Mouse (Mus musculus) embryonic facial prominence, embryonic 14.5 days (tissue): ENCODE results near the gene Snx3. TPM values are rescaled to one million over a fixed set of nuclear protein-coding genes. Genes with fewer than 3 reads are reported as not detected.

Source experiments
- ATAC-seq: fragments of 200-750 bp; cut with Nextera tagmentation; 2 replicates; pipeline ENCODE4 v1.8.0; 2017; ENCODE audit warnings: low read depth, moderate number of reproducible peaks, moderate TSS enrichment
- DNase-seq: peaks from one replicate; pipeline ENCODE4 v3.0.0-alpha.2; 2015; ENCODE audit warnings: low spot score
- H3K27ac ChIP-seq: fragments of 300-500 bp; sonication (generic); replicated peaks from 2 replicates; pipeline ENCODE4 v1.5.1; 2014; ENCODE audit warnings: low read depth, mild to moderate bottlenecking, low read length, moderate library complexity
- H3K27me3 ChIP-seq: fragments of 300-500 bp; sonication (generic); replicated peaks from 2 replicates; pipeline ENCODE4 v1.6.1; 2014; ENCODE audit warnings: low read length; ENCODE audit not compliant: control insufficient read depth, insufficient read depth
- H3K36me3 ChIP-seq: fragments of 300-500 bp; sonication (generic); 2 replicates; pipeline ENCODE4 v1.6.1; 2014; ENCODE audit warnings: low read length, mixed read lengths; ENCODE audit not compliant: control insufficient read depth, insufficient read depth
- H3K4me1 ChIP-seq: fragments of 300-500 bp; sonication (generic); 2 replicates; pipeline ENCODE4 v1.6.1; 2014; ENCODE audit warnings: antibody characterized with exemption, low read length; ENCODE audit not compliant: control insufficient read depth, insufficient read depth
- H3K4me2 ChIP-seq: fragments of 300-500 bp; sonication (generic); 2 replicates; pipeline ENCODE4 v1.6.1; 2014; ENCODE audit warnings: low read depth, mild to moderate bottlenecking, low read length, moderate library complexity, mixed read lengths
- H3K4me3 ChIP-seq: fragments of 300-500 bp; sonication (generic); 2 replicates; pipeline ENCODE4 v1.5.1; 2014; ENCODE audit warnings: low read depth, mild to moderate bottlenecking, low read length
- H3K9ac ChIP-seq: fragments of 300-500 bp; sonication (generic); 2 replicates; pipeline ENCODE4 v1.6.1; 2014; ENCODE audit warnings: low read depth, mild to moderate bottlenecking, low read length, moderate library complexity, mixed read lengths
- H3K9me3 ChIP-seq: fragments of 300-500 bp; sonication (generic); 2 replicates; pipeline ENCODE4 v1.6.1; 2016; ENCODE audit warnings: low read length; ENCODE audit not compliant: control insufficient read depth
- WGBS: fragments of 180-500 bp; shearing (Covaris S2); extraction: QIAGEN DNeasy Blood & Tissue Kit; methylation state at CpG from one replicate; pipeline ENCODE4 v1.1.7; 2014; 5-methylcytosine and 5-hydroxymethylcytosine counted together
- polyA plus RNA-seq: library from polyadenylated mRNA; unstranded; fragments of >200 nt; fragmentation: Nextera tagmentation; extraction: Ambion mirVana; gene quantifications from 2 replicates; pipeline ENCODE4 v1.2.1, GENCODE M21; 2014

The Snx3 gene
- polyA plus RNA-seq, 1 experiment from 2014 or later = 326 TPM

DNA sequence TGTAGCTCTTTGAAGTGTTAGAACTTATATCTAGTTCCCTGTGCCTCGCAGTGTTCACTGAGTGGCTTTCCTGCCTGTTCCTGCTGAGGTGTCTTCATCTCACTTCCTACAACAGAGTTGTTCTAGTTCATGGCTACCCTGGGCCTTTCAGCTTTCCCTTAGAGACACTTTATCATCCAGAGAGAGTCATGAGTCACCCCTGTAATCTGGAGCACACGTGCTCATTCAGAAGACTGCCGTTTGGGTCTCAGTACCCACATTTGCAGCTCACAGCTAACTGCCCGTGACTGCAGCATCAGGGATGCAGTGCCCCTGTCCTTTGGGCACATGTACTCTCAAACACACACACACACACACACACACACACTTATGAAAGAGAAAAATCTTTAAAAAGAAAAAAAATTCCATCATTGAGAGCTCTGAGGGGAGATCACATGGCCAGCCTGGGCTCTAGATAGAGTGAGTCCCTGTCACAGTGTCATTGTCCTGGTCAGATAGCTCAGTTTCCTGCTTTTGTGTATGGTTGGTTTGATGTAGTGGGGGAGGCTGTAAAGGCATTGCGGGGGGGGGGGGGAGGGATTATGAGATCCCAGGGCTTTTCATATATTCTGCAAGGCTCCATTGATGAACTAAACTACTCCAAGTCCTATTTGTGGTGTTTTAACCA lies 19.6 kb downstream of the Snx3 start:
- no peaks in the 10 kb centered on the region for H3K27me3 ChIP-seq
- no peak for DNase-seq
- H3K9ac ChIP-seq = no peak overlapping the region
- peaks cover 22% of the 10 kb centered on the region for H3K4me1 ChIP-seq
- peaks cover 10% of the 10 kb centered on the region for H3K36me3 ChIP-seq
- H3K27ac ChIP-seq = 0 out of 2 replicates have a peak overlapping the region, but pooled peaks have one; percentile 28
- 60% methylated on average over 5 of the region's 5 CpGs for WGBS
- no peaks in the 10 kb centered on the region for H3K9me3 ChIP-seq
- ATAC-seq = no peak
- no peak overlapping the region for H3K4me3 ChIP-seq
- H3K4me2 ChIP-seq = no peak overlapping the region

DNA sequence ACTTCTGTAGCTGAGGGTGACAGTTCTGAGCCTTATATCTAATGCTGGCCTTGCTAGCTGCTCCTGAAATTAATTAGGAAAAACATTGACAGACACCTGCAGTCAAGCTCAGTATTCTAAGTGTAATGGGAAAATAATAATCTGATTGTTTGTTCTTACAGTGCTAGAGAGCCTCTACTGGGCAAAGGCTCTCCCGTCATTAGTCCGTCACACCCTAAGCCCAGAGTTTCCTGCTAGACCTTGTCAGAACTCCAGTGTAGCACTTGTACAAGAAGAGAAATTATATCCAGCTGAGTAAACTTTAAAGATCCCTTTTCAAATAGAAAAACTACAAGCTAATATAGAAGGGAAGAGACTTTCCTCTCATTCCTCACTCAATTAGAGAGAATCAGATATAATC lies 21.1 kb downstream of the Snx3 start:
- DNase-seq = no peak
- H3K9ac ChIP-seq = no peak overlapping the region
- no peak overlapping the region for H3K4me3 ChIP-seq
- WGBS = 42% methylated on average over 2 of the region's 2 CpGs
- H3K9me3 ChIP-seq = no peaks in the 10 kb centered on the region
- peak overlapping the region; percentile 44; the same call in 1 of the 2 replicates for H3K27ac ChIP-seq
- peaks cover 24% of the 10 kb centered on the region for H3K36me3 ChIP-seq
- no peaks in the 10 kb centered on the region for H3K27me3 ChIP-seq
- peaks cover 22% of the 10 kb centered on the region for H3K4me1 ChIP-seq
- H3K4me2 ChIP-seq = no peak overlapping the region
- peak; percentile 79 for ATAC-seq

DNA sequence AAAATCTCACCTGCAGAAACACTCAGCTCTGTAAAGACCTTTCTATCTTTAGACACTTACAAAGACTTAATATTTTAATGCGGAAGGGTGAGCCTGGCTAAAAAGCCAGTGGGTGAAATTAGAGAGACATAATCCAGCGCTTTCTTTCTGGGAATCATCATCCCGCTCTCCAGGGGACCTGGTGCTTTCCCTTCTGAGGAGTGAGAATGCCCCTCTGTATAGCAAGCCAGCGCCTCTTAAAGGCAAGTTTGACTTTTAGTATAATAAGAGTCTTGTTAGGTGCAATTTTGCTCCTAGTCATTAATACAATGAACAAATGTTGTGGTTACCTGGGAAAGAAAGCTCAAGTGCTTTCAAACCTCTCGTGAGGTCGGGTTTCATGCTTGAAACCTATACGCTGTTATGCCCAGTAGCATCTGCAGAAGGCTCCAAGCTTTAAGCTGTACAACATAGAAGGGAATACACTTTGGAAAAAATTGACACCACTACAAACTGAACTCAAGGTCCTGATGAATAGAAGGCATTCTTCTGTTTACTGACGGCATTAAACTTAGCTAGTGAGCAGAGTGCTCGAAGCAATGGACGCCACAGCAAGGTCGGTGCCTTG lies 21.8 kb downstream of the Snx3 start:
- WGBS = 41% methylated on average over 11 of the region's 11 CpGs
- no peak overlapping the region for H3K4me3 ChIP-seq
- no peak overlapping the region for H3K9ac ChIP-seq
- H3K36me3 ChIP-seq = peaks cover 31% of the 10 kb centered on the region
- peaks cover 22% of the 10 kb centered on the region for H3K4me1 ChIP-seq
- H3K4me2 ChIP-seq = no peak overlapping the region
- H3K9me3 ChIP-seq = no peaks in the 10 kb centered on the region
- ATAC-seq = peak; percentile 83
- peak; percentile 73 for DNase-seq
- H3K27ac ChIP-seq = peak overlapping the region; percentile 44
- no peaks in the 10 kb centered on the region for H3K27me3 ChIP-seq

DNA sequence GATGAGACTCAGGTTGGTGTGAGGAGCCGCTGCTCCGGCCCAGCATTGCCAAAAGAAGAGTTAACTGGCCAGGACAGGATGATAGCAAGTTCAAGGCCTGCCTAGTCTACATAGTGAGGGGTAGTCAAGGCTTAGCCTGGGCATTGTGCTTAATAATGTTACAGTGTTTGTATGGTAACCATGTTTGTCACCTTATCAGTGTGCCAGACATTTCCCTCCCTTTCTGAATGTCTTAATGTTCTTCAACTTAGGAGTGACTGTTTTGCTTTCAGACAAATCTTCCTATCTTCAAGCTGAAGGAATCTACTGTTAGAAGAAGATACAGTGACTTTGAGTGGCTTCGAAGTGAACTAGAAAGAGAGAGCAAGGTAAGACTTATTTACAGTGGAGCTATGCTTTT lies 23.9 kb downstream of the Snx3 start:
- no peak overlapping the region for H3K27ac ChIP-seq
- H3K9ac ChIP-seq = no peak overlapping the region
- H3K27me3 ChIP-seq = no peaks in the 10 kb centered on the region
- H3K36me3 ChIP-seq = peaks cover 49% of the 10 kb centered on the region
- no peak for DNase-seq
- over 99% methylated on average over 3 of the region's 3 CpGs for WGBS
- H3K4me3 ChIP-seq = no peak overlapping the region
- H3K4me2 ChIP-seq = no peak overlapping the region
- peaks cover 22% of the 10 kb centered on the region for H3K4me1 ChIP-seq
- H3K9me3 ChIP-seq = no peaks in the 10 kb centered on the region
- no peak for ATAC-seq

DNA sequence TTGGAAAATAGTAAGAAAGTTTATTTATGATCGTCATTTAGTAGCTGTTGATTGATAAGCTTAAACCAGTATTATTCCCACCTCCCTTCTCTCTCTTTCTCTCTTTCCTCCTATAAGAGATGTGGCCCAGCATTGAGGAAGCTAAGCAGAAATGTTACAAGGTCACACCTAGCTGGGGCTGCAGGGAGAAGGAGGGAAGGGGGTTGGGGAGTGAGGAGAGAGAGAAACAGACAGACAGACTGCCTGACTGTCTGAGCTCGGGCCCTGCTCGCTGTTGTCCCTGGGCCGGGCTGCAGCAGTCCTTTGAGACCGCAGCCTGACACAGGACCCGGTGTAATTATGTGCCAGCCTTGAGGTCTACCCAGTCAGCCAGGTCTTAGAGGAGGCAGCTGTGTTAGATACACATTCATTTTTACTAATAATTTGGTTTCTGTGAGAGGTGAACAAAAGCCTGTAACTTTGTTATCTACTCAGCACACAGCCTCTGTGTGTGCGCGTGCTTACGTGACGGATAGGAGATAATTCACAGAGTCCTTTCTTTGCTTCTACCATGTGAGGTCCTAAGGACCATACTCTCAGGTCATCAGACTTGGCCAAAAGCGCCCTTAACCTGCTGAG lies 32.1 kb downstream of the Snx3 start:
- ATAC-seq = no peak

DNA sequence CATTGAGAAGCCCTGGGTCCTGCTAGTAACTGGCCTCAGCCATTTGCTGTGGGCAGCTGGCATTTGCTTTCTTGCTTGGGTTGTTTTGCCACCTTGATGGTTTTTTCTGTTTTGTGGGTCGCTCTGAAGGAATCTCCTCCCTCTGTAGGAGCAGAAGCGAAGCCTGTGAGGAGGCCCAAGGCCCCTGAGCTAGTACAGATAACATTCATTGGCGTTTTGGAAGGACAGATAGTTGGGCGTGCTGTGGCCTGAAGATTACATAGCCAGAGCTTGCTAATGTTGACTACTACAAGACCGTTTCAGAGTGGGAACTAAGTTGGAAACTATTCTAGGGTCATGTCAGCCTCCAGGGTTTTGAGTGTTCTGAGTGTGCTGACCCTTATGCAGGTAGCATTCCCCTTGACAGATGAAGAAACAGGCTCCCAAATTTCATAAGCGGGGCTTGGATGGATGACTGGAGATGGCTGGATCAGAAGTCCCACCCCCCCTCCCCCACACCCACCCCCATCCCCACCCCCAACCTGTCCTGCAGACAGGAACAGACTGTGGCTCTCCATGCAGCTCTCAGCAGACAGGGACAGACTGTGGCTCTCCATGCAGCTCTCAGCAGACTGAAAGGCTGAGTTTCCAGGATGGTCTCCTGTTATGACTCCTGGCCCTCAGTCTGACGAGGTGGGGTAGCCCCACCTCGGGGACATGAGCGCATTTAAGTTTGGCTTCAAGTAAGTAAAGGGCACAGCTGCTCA lies 35.9 kb downstream of the Snx3 start:
- Histone ChIP-seq H3K9ac (no peak overlapping the region), H3K4me1 (no peaks in the 10 kb centered on the region), H3K4me3 (no peak overlapping the region), H3K27ac (no peak overlapping the region), H3K36me3 (peaks cover 39% of the 10 kb centered on the region), H3K9me3 (no peaks in the 10 kb centered on the region), H3K4me2 (no peak overlapping the region), H3K27me3 (no peaks in the 10 kb centered on the region)
- DNase-seq (no peak), ATAC-seq (no peak)
- 81% methylated on average over 9 of the region's 9 CpGs for WGBS

More for the DNA sequence above, 32.1 kb downstream of the Snx3 start:
- no peaks in the 10 kb centered on the region for H3K9me3 ChIP-seq
- no peak for DNase-seq
- no peaks in the 10 kb centered on the region for H3K4me1 ChIP-seq
- no peak overlapping the region for H3K27ac ChIP-seq
- H3K36me3 ChIP-seq = peaks cover 54% of the 10 kb centered on the region
- 84% methylated on average over 11 of the region's 11 CpGs for WGBS
- no peak overlapping the region for H3K4me3 ChIP-seq
- H3K4me2 ChIP-seq = no peak overlapping the region
- no peaks in the 10 kb centered on the region for H3K27me3 ChIP-seq
- no peak overlapping the region for H3K9ac ChIP-seq

DNA sequence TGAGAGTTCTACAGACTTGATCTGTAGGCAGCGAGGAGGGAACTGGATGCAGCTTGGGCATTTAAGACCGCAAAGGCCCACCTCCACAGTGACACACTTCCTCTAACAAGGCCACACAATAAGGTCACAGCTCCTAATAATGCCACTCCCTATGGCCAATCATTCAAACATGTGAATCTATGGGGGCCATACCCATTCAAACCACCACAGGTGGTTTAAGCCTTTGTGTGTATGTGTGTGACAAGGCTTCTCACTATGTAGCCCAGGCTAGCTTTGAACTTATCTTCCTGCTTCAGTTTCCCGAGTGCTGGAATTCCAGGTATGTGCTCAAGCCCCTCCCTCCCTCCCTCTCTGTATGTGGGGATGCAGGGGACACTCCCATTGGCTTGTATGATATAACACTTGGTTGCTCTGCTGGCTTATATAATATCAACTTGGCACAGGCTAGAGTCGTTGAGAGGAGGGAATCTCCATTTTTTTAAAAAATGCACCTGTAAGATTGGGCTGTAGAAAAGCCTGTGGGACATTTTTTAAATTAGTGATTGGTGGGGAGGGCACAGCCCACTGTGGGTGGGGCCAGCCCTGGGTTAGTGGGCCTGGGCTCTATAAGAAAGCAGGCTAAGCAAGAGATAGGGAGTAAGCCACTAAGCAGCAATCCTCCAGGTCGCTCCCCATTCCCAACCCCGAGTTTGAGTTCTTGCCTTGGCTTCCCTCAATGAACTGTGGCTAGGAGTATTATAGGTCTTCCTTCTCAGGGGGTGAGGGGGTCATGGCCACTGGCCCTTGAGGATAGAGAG lies 44.1 kb downstream of the Snx3 start:
- ATAC-seq = no peak
- Histone ChIP-seq H3K27ac (no peak overlapping the region), H3K9ac (no peak overlapping the region), H3K4me3 (no peak overlapping the region), H3K4me2 (no peak overlapping the region), H3K27me3 (no peaks in the 10 kb centered on the region), H3K4me1 (no peaks in the 10 kb centered on the region), H3K36me3 (no peaks in the 10 kb centered on the region), H3K9me3 (no peaks in the 10 kb centered on the region)
- no peak for DNase-seq
- WGBS = 87% methylated on average over 6 of the region's 6 CpGs

DNA sequence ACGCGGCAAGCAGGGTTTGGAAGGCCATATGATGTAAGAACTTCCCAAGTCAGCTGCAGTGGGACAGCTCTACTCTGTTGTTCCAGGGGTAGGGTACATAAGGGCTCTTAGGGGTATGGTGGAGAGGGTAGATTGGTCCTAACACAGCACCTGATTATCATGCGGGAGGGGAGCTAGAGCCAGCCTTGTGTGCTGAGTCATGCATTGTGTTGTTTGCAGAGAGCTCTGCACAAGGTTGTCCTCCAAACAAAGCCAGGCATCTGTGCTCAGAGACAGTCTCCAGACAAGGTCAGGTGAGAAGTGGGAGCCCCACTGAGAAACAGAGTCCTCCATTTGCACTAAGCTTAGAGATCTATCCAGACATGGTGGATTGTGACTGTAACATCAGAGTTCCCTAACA lies 44.7 kb downstream of the Snx3 start:
- Histone ChIP-seq H3K4me3 (no peak overlapping the region), H3K36me3 (no peaks in the 10 kb centered on the region), H3K27me3 (no peaks in the 10 kb centered on the region), H3K9ac (no peak overlapping the region), H3K27ac (no peak overlapping the region), H3K9me3 (no peaks in the 10 kb centered on the region), H3K4me1 (no peaks in the 10 kb centered on the region), H3K4me2 (no peak overlapping the region)
- DNase-seq (no peak), ATAC-seq (no peak)
- 88% methylated on average over 3 of the region's 3 CpGs for whole genome bisulfite sequencing
